Mouse (Mus musculus) C2C12 (cell line): ENCODE measurements around the gene Map1s.

Experiments
- CTCF ChIP-seq: IDR thresholded peaks from one replicate; pipeline ENCODE4 v1.5.1; 2011; ENCODE audit not compliant: control insufficient read depth, insufficient read depth, insufficient read length
- MAX ChIP-seq: IDR thresholded peaks from one replicate; pipeline ENCODE4 v1.6.1; 2011; ENCODE audit warnings: mild to moderate bottlenecking, control low read depth
- MYOD1 ChIP-seq: IDR thresholded peaks from one replicate; pipeline ENCODE4 v1.6.1; 2011; ENCODE audit warnings: low read depth; ENCODE audit not compliant: control insufficient read depth, insufficient read length

DNA sequence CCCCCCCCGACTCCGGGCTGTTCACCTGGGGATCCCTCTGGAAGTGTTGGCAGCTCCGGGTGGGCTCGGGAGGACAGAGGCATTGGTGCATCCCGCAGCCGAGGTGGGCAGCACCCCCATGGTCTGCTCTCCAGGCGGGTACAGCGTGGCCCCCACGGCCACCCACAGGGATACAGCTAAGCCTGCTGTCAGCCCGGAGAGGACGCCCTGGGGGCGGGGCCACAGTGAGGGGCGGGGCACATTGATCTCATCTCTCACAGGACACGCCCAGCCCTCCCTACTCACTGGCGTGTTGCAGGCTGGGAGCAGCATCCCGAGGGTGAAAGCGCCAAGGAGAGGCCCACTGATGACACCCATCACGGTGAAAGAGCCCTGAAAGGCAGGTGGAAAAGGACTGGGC, 18.1 kb upstream of the Map1s start:
- TF ChIP-seq MAX (no peak), CTCF (no peak), MYOD1 (no peak)
